14 mouse cellular contexts compared by ENCODE assay signal in the genomic region with DNA sequence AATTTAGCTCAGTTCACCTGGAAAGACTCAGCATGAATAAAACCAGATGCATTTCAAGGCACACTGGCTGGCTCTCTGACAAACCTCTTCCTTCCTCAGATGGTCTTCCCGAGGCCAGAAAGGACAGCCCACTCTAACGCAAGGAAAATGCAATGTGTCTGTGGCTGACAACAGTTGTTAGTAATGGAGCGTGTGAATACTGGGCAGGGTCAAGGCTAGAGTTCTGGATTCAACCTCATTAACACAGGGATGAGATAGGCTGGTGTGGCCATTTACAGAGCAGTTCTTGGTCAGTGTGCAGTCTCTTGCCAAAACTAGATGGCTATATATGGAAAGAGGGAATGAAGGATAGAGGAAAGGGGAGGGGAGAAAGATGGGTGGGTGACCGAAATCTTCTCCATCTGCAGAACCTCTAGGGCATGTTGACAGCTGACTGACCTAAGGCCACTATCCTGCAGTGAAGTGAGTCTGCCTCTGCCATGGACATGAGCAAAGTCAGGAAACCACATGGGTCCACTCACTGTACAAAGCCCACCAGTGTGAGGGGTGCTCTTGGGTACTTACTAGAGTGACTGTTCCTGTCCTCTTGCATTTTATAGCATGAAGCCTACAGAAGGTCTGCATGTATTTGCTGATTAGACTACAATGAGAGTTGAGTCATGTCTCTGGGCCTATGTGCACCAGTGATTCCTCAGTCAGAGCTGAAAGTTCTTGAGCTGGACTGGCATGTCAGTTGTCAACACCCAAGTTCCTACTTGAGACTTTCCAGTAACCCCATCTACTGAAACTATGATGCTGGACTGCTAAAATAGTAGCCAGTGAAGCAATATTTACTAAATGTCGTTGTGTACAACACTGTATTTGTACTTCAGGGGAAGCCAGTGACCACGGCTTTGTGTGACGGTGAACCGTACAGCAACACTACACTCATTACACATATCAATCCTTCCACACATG.
DNase-seq lines count a peak whose midpoint lies in the region; ATAC-seq and TF ChIP-seq lines count a peak whose summit lies in the region.
"Had no signal": no experiment of that assay in that cellular context is flagged by ENCODE, and none has a peak within 500 bp of the region (broad histone marks: within the 10 kb centered on the region; RNA-seq: fewer than 3 reads in every experiment).

No protein-coding gene starts in this region.

- peak overlapping the region; percentile 19; the same call in 1 of the 2 replicates for H3K4me2 ChIP-seq in heart, embryonic 14.5 days (ENCODE audit: low read length)
- H3K4me2 ChIP-seq in lung, postnatal 0 days (replicated peaks; ENCODE audit: low read depth, low read length) = no peak overlapping the region
- no peak overlapping the region for H3K4me2 ChIP-seq in embryonic facial prominence, embryonic 15.5 days (replicated peaks)
- H3K4me2 ChIP-seq in stomach, embryonic 14.5 days (replicated peaks; ENCODE audit: low read depth, low read length) = no peak overlapping the region
- H3K4me2 ChIP-seq: neural tube, embryonic 15.5 days had no signal

- no peak for TF ChIP-seq CTCF in lung, postnatal 0 days (IDR thresholded peaks at IDR 0.05)

- peak; percentile 51; the same call in 1 of the 2 replicates for ATAC-seq in heart, embryonic 14.5 days (ENCODE audit: insufficient number of reproducible peaks, insufficient read depth, low FRiP score, low read depth)
- ATAC-seq in lung, postnatal 0 days = peak; percentile 38
- ATAC-seq in embryonic facial prominence, embryonic 15.5 days (ENCODE audit: insufficient number of reproducible peaks, low FRiP score, low TSS enrichment, low read depth) = peak; percentile 63; the same call in 1 of the 2 replicates
- ATAC-seq in stomach, embryonic 14.5 days (ENCODE audit: insufficient number of reproducible peaks, insufficient read depth, low FRiP score, low read depth) = peak; percentile 43; the same call in 1 of the 2 replicates
- ATAC-seq: CD4-positive, CD25-positive, alpha-beta regulatory T cell, adult 4 months; forebrain, embryonic 14.5 days had no signal

- no peak overlapping the region for H3K4me3 ChIP-seq in heart, embryonic 14.5 days (ENCODE audit: control insufficient read depth in 1 of 2, insufficient read depth in 1 of 2, low read depth in 1 of 2, low read length in 2 of 2)
- no peak overlapping the region for H3K4me3 ChIP-seq in lung, postnatal 0 days (ENCODE audit: low read depth, low read length)
- no peak overlapping the region for H3K4me3 ChIP-seq in embryonic facial prominence, embryonic 15.5 days (replicated peaks)
- H3K4me3 ChIP-seq in stomach, embryonic 14.5 days (ENCODE audit: low read depth, low read length) = no peak overlapping the region
- H3K4me3 ChIP-seq: neural tube, embryonic 15.5 days had no signal

- no peak for DNase-seq in heart, adult 8-10 months (ENCODE audit: low spot score)
- peak; percentile 53 for DNase-seq in lung, postnatal 0 days (ENCODE audit: low spot score)
- no peak for DNase-seq in lung, postnatal 36 days
- no peak for DNase-seq in B cell, adult 2 months
- DNase-seq in left cerebral cortex, postnatal 14 days (ENCODE audit: low spot score in 2 of 2) = no peak
- DNase-seq: adrenal gland, adult 8-10 months; gastrocnemius, postnatal 14 days; kidney, postnatal 4 days had no signal

- no peaks in the 10 kb centered on the region for H3K27me3 ChIP-seq in heart, embryonic 14.5 days (ENCODE audit: control insufficient read depth, insufficient read depth, low read length)
- no peaks in the 10 kb centered on the region for H3K27me3 ChIP-seq in lung, postnatal 0 days (replicated peaks; ENCODE audit: insufficient read depth, low read length)
- no peaks in the 10 kb centered on the region for H3K27me3 ChIP-seq in embryonic facial prominence, embryonic 15.5 days
- H3K27me3 ChIP-seq in stomach, embryonic 14.5 days (ENCODE audit: control insufficient read depth, insufficient read depth, low read length) = no peaks in the 10 kb centered on the region
- H3K27me3 ChIP-seq: neural tube, embryonic 15.5 days had no signal

- WGBS in heart, embryonic 14.5 days = 26% methylated on average over 8 of the region's 8 CpGs
- WGBS in lung, postnatal 0 days = 56% methylated on average over 8 of the region's 8 CpGs
- WGBS in embryonic facial prominence, embryonic 15.5 days = 67% methylated on average over 8 of the region's 8 CpGs
- WGBS in stomach, embryonic 14.5 days = 73% methylated on average over 8 of the region's 8 CpGs

- peak overlapping the region; percentile 78 to 87 for H3K27ac ChIP-seq in heart, embryonic 14.5 days (replicated peaks in 1 of 2; ENCODE audit: control insufficient read depth in 1 of 2, insufficient read depth in 1 of 2, low read depth in 2 of 2, low read length in 2 of 2)
- H3K27ac ChIP-seq in lung, postnatal 0 days (ENCODE audit: low read length) = no peak overlapping the region
- peak overlapping the region; percentile 9; the same call in 1 of the 2 replicates for H3K27ac ChIP-seq in embryonic facial prominence, embryonic 15.5 days (replicated peaks)
- H3K27ac ChIP-seq in stomach, embryonic 14.5 days (ENCODE audit: low read length) = peak overlapping the region; percentile 52; the same call in 1 of the 2 replicates
- H3K27ac ChIP-seq: neural tube, embryonic 15.5 days had no signal

- no peak overlapping the region for H3K9ac ChIP-seq in heart, embryonic 14.5 days (ENCODE audit: low read length)
- no peak overlapping the region for H3K9ac ChIP-seq in lung, postnatal 0 days (replicated peaks; ENCODE audit: low read depth)
- H3K9ac ChIP-seq in embryonic facial prominence, embryonic 15.5 days = no peak overlapping the region
- H3K9ac ChIP-seq in stomach, embryonic 14.5 days (replicated peaks; ENCODE audit: low read depth, low read length) = no peak overlapping the region
- H3K9ac ChIP-seq: neural tube, embryonic 15.5 days had no signal

- no peaks in the 10 kb centered on the region for H3K9me3 ChIP-seq in heart, embryonic 14.5 days (ENCODE audit: control insufficient read depth, low read length)
- H3K9me3 ChIP-seq in lung, postnatal 0 days (ENCODE audit: low read length) = no peaks in the 10 kb centered on the region
- H3K9me3 ChIP-seq in embryonic facial prominence, embryonic 15.5 days (replicated peaks) = no peaks in the 10 kb centered on the region
- H3K9me3 ChIP-seq in stomach, embryonic 14.5 days (ENCODE audit: control insufficient read depth, low read depth, low read length) = no peaks in the 10 kb centered on the region
- H3K9me3 ChIP-seq: neural tube, embryonic 15.5 days had no signal

- intact Hi-C loops in left cerebral cortex, postnatal 14 days (cut with DNase I) = no loop called here

- H3K36me3 ChIP-seq in heart, embryonic 14.5 days (ENCODE audit: control insufficient read depth, insufficient read depth, low read length) = no peaks in the 10 kb centered on the region
- H3K36me3 ChIP-seq in lung, postnatal 0 days (ENCODE audit: insufficient read depth, low read length) = no peaks in the 10 kb centered on the region
- no peaks in the 10 kb centered on the region for H3K36me3 ChIP-seq in embryonic facial prominence, embryonic 15.5 days
- no peaks in the 10 kb centered on the region for H3K36me3 ChIP-seq in stomach, embryonic 14.5 days (ENCODE audit: control insufficient read depth, insufficient read depth, low read length)
- H3K36me3 ChIP-seq: neural tube, embryonic 15.5 days had no signal

- peaks cover 35% of the 10 kb centered on the region in 2 experiments for H3K4me1 ChIP-seq in heart, embryonic 14.5 days (ENCODE audit: control insufficient read depth in 2 of 2, insufficient read depth in 2 of 2, low read length in 2 of 2)
- peaks cover 14% of the 10 kb centered on the region; the same call in 1 of the 2 replicates for H3K4me1 ChIP-seq in lung, postnatal 0 days (ENCODE audit: insufficient read depth, low read depth, low read length)
- H3K4me1 ChIP-seq in embryonic facial prominence, embryonic 15.5 days = peaks cover 49% of the 10 kb centered on the region
- H3K4me1 ChIP-seq in stomach, embryonic 14.5 days (ENCODE audit: control insufficient read depth, insufficient read depth, low read length) = peaks cover 23% of the 10 kb centered on the region
- H3K4me1 ChIP-seq: neural tube, embryonic 15.5 days had no signal

- no peak for TF ChIP-seq EP300 in lung, postnatal 0 days (IDR thresholded peaks at IDR 0.05)
